Mouse (Mus musculus) embryonic fibroblast, embryonic 13.5 days (primary cell): Measurements from ENCODE around the gene Mdk.

ENCODE experiments used
- CTCF ChIP-seq: IDR thresholded peaks from 2 replicates; pipeline ENCODE4 v1.5.1; 2011; ENCODE audit warnings: mild to moderate bottlenecking, control low read depth, low read length, moderate library complexity, borderline replicate concordance; ENCODE audit not compliant: insufficient read depth
- POLR2A ChIP-seq: IDR thresholded peaks from 2 replicates; pipeline ENCODE4 v1.6.1; 2011; ENCODE audit warnings: low read depth, mild to moderate bottlenecking, control low read depth, low read length, moderate library complexity

GRCm38 (mm10) chr2:91946836-91947235 is 14.7 kb upstream of the Mdk start:
- TF ChIP-seq CTCF = no peak
- no peak for TF ChIP-seq POLR2A
